Mouse (Mus musculus): ENCODE data around the gene Ccdc85b. TPM values are rescaled to one million over a fixed set of nuclear protein-coding genes. Genes with fewer than 3 reads are reported as not detected.

Ccdc85b gene
- polyA plus RNA-seq, 1 experiment from 2014 or later, result 5.0 TPM

Other genes with a start within 250 kb of the Ccdc85b start
- gene Pacs1, start 184.8 kb downstream of the Ccdc85b start, polyA plus RNA-seq (2015; fragmentation: Nextera tagmentation; extraction: Ambion mirVana), result 11.4 and 13.8 TPM in 2 replicates
- gene Sf3b2, start 162.4 kb downstream of the Ccdc85b start, polyA plus RNA-seq (2015; fragmentation: Nextera tagmentation; extraction: Ambion mirVana), result 265 and 280 TPM in 2 replicates
- gene Gal3st3, start 159.6 kb downstream of the Ccdc85b start, polyA plus RNA-seq (2015; fragmentation: Nextera tagmentation; extraction: Ambion mirVana), result 1.5 and 1.9 TPM in 2 replicates
- gene Catsper1, start 122.2 kb downstream of the Ccdc85b start, polyA plus RNA-seq (2015; fragmentation: Nextera tagmentation; extraction: Ambion mirVana), result not detected in 2 replicates
- 33.1 and 50.6 TPM in 2 replicates for gene Cst6, start 108.3 kb downstream of the Ccdc85b start, polyA plus RNA-seq (2015; fragmentation: Nextera tagmentation; extraction: Ambion mirVana)
- gene Eif1ad, start 91.2 kb downstream of the Ccdc85b start, polyA plus RNA-seq (2015; fragmentation: Nextera tagmentation; extraction: Ambion mirVana), result 60.1 and 62.7 TPM in 2 replicates
- 421 and 489 TPM in 2 replicates for gene Banf1, start 90.7 kb downstream of the Ccdc85b start, polyA plus RNA-seq (2015; fragmentation: Nextera tagmentation; extraction: Ambion mirVana)
- 60.2 and 65.6 TPM in 2 replicates for gene Sart1, start 69.2 kb downstream of the Ccdc85b start, polyA plus RNA-seq (2015; fragmentation: Nextera tagmentation; extraction: Ambion mirVana)
- gene Tsga10ip, start 55.4 kb downstream of the Ccdc85b start, polyA plus RNA-seq (2015; fragmentation: Nextera tagmentation; extraction: Ambion mirVana), result 5.9 and 6.3 TPM in 2 replicates
- 175 and 180 TPM in 2 replicates for gene Drap1, start 32.9 kb downstream of the Ccdc85b start, polyA plus RNA-seq (2015; fragmentation: Nextera tagmentation; extraction: Ambion mirVana)
- gene AI837181, start 32.8 kb downstream of the Ccdc85b start, polyA plus RNA-seq (2015; fragmentation: Nextera tagmentation; extraction: Ambion mirVana), result 10.2 and 16.8 TPM in 2 replicates
- gene Fosl1, start 10.3 kb downstream of the Ccdc85b start, polyA plus RNA-seq (2015; fragmentation: Nextera tagmentation; extraction: Ambion mirVana), result not detected in 2 replicates
- 102 and 106 TPM in 2 replicates for gene Fibp, start 2.7 kb upstream of the Ccdc85b start, polyA plus RNA-seq (2015; fragmentation: Nextera tagmentation; extraction: Ambion mirVana)
- gene Ctsw, start 10.6 kb upstream of the Ccdc85b start, polyA plus RNA-seq (2015; fragmentation: Nextera tagmentation; extraction: Ambion mirVana), result 1.7 and 2.8 TPM in 2 replicates
- 106 and 112 TPM in 2 replicates for gene Efemp2, start 16.1 kb upstream of the Ccdc85b start, polyA plus RNA-seq (2015; fragmentation: Nextera tagmentation; extraction: Ambion mirVana)
- gene Mus81, start 30.5 kb upstream of the Ccdc85b start, polyA plus RNA-seq (2015; fragmentation: Nextera tagmentation; extraction: Ambion mirVana), result 32.7 and 36.5 TPM in 2 replicates
- gene Cfl1, start 32.6 kb upstream of the Ccdc85b start, polyA plus RNA-seq (2015; fragmentation: Nextera tagmentation; extraction: Ambion mirVana), result 2,274 and 2,378 TPM in 2 replicates
- not detected in 2 replicates for gene 1700020D05Rik, start 45.9 kb upstream of the Ccdc85b start, polyA plus RNA-seq (2015; fragmentation: Nextera tagmentation; extraction: Ambion mirVana)
- gene Snx32, start 52.6 kb upstream of the Ccdc85b start, polyA plus RNA-seq (2015; fragmentation: Nextera tagmentation; extraction: Ambion mirVana), result 6.9 and 7.4 TPM in 2 replicates
- gene Ovol1, start 102.8 kb upstream of the Ccdc85b start, polyA plus RNA-seq (2015; fragmentation: Nextera tagmentation; extraction: Ambion mirVana), result 24.4 and 25.6 TPM in 2 replicates
- 10.3 and 10.8 TPM in 2 replicates for gene Ap5b1, start 110.1 kb upstream of the Ccdc85b start, polyA plus RNA-seq (2015; fragmentation: Nextera tagmentation; extraction: Ambion mirVana)
- 111 and 131 TPM in 2 replicates for gene Rnaseh2c, start 144.0 kb upstream of the Ccdc85b start, polyA plus RNA-seq (2015; fragmentation: Nextera tagmentation; extraction: Ambion mirVana)
- 40.2 and 40.9 TPM in 2 replicates for gene Kat5, start 152.3 kb upstream of the Ccdc85b start, polyA plus RNA-seq (2015; fragmentation: Nextera tagmentation; extraction: Ambion mirVana)
- 43.2 and 43.9 TPM in 2 replicates for gene Rela, start 179.6 kb upstream of the Ccdc85b start, polyA plus RNA-seq (2015; fragmentation: Nextera tagmentation; extraction: Ambion mirVana)
- gene Sipa1, start 205.8 kb upstream of the Ccdc85b start, polyA plus RNA-seq (2015; fragmentation: Nextera tagmentation; extraction: Ambion mirVana), result 15.8 and 20.8 TPM in 2 replicates
- 28.7 and 33.7 TPM in 2 replicates for gene Map3k11, start 230.8 kb upstream of the Ccdc85b start, polyA plus RNA-seq (2015; fragmentation: Nextera tagmentation; extraction: Ambion mirVana)
- 15.1 and 16.8 TPM in 2 replicates for gene Pcnx3, start 231.0 kb upstream of the Ccdc85b start, polyA plus RNA-seq (2015; fragmentation: Nextera tagmentation; extraction: Ambion mirVana)
- 0.13 and 0.34 TPM in 2 replicates for gene Kcnk7, start 246.5 kb upstream of the Ccdc85b start, polyA plus RNA-seq (2015; fragmentation: Nextera tagmentation; extraction: Ambion mirVana)

Data from intestine, embryonic 16.5 days (tissue).